Mouse (Mus musculus) stomach, embryonic 16.5 days (tissue): ENCODE data around the gene Midn. TPM values are rescaled to one million over a fixed set of nuclear protein-coding genes. Genes with fewer than 3 reads are reported as not detected.

ENCODE experiments used
- ATAC-seq: fragments of 200-750 bp; cut with Nextera tagmentation; 2 replicates; pipeline ENCODE4 v1.8.0; 2017; ENCODE audit warnings: moderate number of reproducible peaks, moderate TSS enrichment; ENCODE audit not compliant: insufficient read depth, low FRiP score
- H3K27ac ChIP-seq: fragments of 300-500 bp; sonication (generic); 2 replicates; pipeline ENCODE4 v1.5.1; 2014; ENCODE audit warnings: low read length
- H3K27me3 ChIP-seq: fragments of 300-500 bp; sonication (generic); 2 replicates; pipeline ENCODE4 v1.6.1; 2014; ENCODE audit warnings: low read length, control low read depth, mixed read lengths; ENCODE audit not compliant: control insufficient read depth, insufficient read depth
- H3K36me3 ChIP-seq: fragments of 300-500 bp; sonication (generic); 2 replicates; pipeline ENCODE4 v1.6.1; 2014; ENCODE audit warnings: low read length; ENCODE audit not compliant: control insufficient read depth, insufficient read depth
- H3K4me1 ChIP-seq: fragments of 300-500 bp; sonication (generic); 2 replicates; pipeline ENCODE4 v1.6.1; 2014; ENCODE audit warnings: low read length, control low read depth, mixed read lengths; ENCODE audit not compliant: control insufficient read depth, insufficient read depth
- H3K4me2 ChIP-seq: fragments of 300-500 bp; sonication (generic); 2 replicates; pipeline ENCODE4 v1.6.1; 2014; ENCODE audit warnings: low read depth, low read length, mixed read lengths
- H3K4me3 ChIP-seq: fragments of 300-500 bp; sonication (generic); replicated peaks from 2 replicates; pipeline ENCODE4 v1.5.1; 2014; ENCODE audit warnings: mild to moderate bottlenecking, low read length
- H3K9ac ChIP-seq: fragments of 300-500 bp; sonication (generic); 2 replicates; pipeline ENCODE4 v1.6.1; 2014; ENCODE audit warnings: low read length
- H3K9me3 ChIP-seq: fragments of 300-500 bp; sonication (generic); replicated peaks from 2 replicates; pipeline ENCODE4 v1.6.1; 2016; ENCODE audit warnings: low read length, control low read depth; ENCODE audit not compliant: control insufficient read depth
- WGBS: fragments of 180-500 bp; shearing (Covaris S2); extraction: QIAGEN DNeasy Blood & Tissue Kit; methylation state at CpG from one replicate; pipeline ENCODE4 v1.1.7; 2014; 5-methylcytosine and 5-hydroxymethylcytosine counted together
- polyA plus RNA-seq: library from polyadenylated mRNA; unstranded; fragments of >200 nt; fragmentation: Nextera tagmentation; extraction: Ambion mirVana; gene quantifications from 2 replicates; pipeline ENCODE4 v1.2.1, GENCODE M21; 2015

Midn gene
- polyA plus RNA-seq, result 7.8 and 9.8 TPM in 2 replicates

- no peaks in the 10 kb centered on the region for H3K27me3 ChIP-seq
- peak within 1 kb of the TSS; percentile 93 for H3K9ac ChIP-seq
- H3K36me3 ChIP-seq, result peaks cover 16% of the 10 kb centered on the region
- WGBS, result under 1% methylated on average over 42 of the region's 42 CpGs
- peak within 1 kb of the TSS; percentile 93 for H3K4me3 ChIP-seq
- no peaks in the 10 kb centered on the region for H3K9me3 ChIP-seq
- H3K27ac ChIP-seq, result peak within 1 kb of the TSS; percentile 99
- peak; percentile 50 for ATAC-seq
- peak within 1 kb of the TSS; percentile 60 for H3K4me2 ChIP-seq
- peaks cover 57% of the 10 kb centered on the region for H3K4me1 ChIP-seq
These were observed at the start of gene Midn for GRCm38 (mm10) chr10:80147719-80148601. Gene Midn (plus strand): TSS chr10:80148272.

- H3K27ac ChIP-seq, result 0 out of 2 replicates have a peak overlapping the region, but pooled peaks have one; percentile 30
These were observed 49.4 kb upstream of the Midn start for GRCm38 (mm10) chr10:80098630-80099029.

GRCm38 (mm10) chr10:80100982-80101381 lies 47.1 kb upstream of the Midn start:
- Histone ChIP-seq H3K9me3 (no peaks in the 10 kb centered on the region), H3K4me2 (peak overlapping the region; percentile 86), H3K4me3 (peak overlapping the region; percentile 90), H3K27ac (0 out of 2 replicates have a peak overlapping the region, but pooled peaks have one; percentile 16), H3K36me3 (no peaks in the 10 kb centered on the region), H3K27me3 (no peaks in the 10 kb centered on the region), H3K9ac (peak overlapping the region; percentile 95; the same call in 1 of the 2 replicates), H3K4me1 (peaks cover 42% of the 10 kb centered on the region)
- no peak for ATAC-seq
- 43% methylated on average over 11 of the region's 11 CpGs for WGBS

More at GRCm38 (mm10) chr10:80098630-80099029, 49.4 kb upstream of the Midn start:
- ATAC-seq, result no peak
- H3K4me1 ChIP-seq, result peaks cover 44% of the 10 kb centered on the region
- H3K4me3 ChIP-seq, result no peak overlapping the region
- no peaks in the 10 kb centered on the region for H3K36me3 ChIP-seq
- H3K27me3 ChIP-seq, result no peaks in the 10 kb centered on the region
- WGBS, result 72% methylated on average over 5 of the region's 5 CpGs
- 0 out of 2 replicates have a peak overlapping the region, but pooled peaks have one; percentile 14 for H3K9ac ChIP-seq
- no peaks in the 10 kb centered on the region for H3K9me3 ChIP-seq
- H3K4me2 ChIP-seq, result no peak overlapping the region

DNA sequence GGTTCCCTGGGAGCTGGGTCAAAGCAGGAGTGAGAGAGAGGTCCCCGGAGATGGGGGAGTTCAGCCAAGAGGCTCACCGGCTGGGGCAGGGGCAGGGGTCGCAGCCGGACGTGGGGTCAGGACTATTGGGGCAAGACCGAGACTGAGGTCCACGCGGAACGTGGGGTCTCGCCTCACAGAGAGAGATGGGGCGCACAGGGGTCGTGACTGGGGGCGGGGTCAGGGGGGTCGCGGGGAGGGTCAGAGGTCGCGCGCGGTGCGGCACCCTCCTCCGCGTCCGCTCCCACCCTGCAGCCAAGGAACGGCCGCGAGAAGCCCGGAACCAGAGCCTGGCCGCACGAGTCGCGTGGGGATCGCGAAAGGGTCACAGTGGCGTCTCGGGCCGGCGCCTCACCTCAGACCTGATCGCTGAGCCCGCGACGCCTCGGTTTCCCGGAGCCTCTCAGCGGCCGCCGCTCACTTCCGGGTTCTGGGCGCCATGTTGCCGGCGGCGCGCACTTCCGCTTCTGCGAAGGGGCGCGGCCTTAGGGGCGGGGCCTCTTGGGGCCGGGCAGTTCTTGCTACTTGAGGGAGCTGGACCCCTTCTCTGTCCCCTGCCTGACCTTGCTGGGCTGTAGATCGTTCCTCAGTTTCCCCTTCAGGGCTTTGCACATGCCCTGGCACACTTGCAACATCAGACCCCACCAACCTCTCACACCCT lies 45.7 kb upstream of the Midn start:
- Histone ChIP-seq H3K27ac (peak overlapping the region; percentile 70), H3K36me3 (no peaks in the 10 kb centered on the region), H3K27me3 (no peaks in the 10 kb centered on the region), H3K4me2 (peak overlapping the region; percentile 86), H3K9me3 (no peaks in the 10 kb centered on the region), H3K9ac (peak overlapping the region; percentile 95), H3K4me3 (peak overlapping the region; percentile 90), H3K4me1 (peaks cover 33% of the 10 kb centered on the region)
- ATAC-seq, result peak; percentile 84
- under 1% methylated on average over 53 of the region's 59 CpGs for whole genome bisulfite sequencing

DNA sequence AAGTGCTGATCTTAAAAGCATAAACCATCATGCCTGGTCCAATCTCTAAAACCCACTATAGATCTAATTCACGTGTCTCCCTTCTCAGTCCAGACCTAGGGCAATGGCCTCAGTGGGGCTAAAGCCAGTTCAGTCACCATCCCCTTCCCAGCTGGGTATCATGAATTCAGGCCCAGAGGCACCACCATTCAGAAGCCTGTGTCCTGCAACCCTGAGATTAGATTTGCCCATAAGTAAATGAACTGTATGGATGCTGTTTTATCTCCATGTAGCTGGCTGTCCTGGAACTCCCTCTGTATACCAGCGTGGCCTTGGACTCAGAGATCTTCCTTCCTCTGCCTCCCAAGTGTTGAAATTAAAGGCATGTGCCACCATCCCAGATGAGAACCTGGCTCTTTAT lies 45.0 kb upstream of the Midn start:
- Histone ChIP-seq H3K27me3 (no peaks in the 10 kb centered on the region), H3K4me2 (peak overlapping the region; percentile 86; the same call in 1 of the 2 replicates), H3K4me1 (peaks cover 28% of the 10 kb centered on the region), H3K27ac (peak overlapping the region; percentile 70; the same call in 1 of the 2 replicates), H3K9me3 (no peaks in the 10 kb centered on the region), H3K4me3 (0 out of 2 replicates have a peak overlapping the region, but pooled peaks have one; percentile 90), H3K9ac (peak overlapping the region; percentile 95), H3K36me3 (no peaks in the 10 kb centered on the region)
- ATAC-seq, result no peak
- WGBS, result 78% methylated on average over 2 of the region's 2 CpGs

DNA sequence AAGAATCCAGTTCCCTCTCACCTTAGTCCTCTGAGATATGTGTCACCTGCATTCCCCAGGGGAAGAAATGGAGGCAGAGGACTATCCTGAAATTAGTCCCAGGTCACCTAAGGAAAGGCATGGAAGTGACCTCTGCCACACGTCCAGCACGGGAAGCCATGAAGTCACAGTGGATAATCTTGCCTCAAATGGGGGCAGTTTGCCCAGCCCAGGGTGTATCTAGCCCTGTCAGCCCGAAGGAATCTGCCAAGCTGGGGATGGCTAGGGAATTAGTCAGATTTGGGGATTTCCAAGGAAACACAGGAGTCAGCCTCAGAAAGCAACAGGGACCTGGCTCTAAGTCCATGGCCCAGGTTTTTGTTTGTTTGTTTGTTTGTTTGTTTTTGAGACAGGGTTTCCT lies 43.9 kb upstream of the Midn start:
- Histone ChIP-seq H3K4me3 (no peak overlapping the region), H3K27me3 (no peaks in the 10 kb centered on the region), H3K27ac (no peak overlapping the region), H3K4me1 (peaks cover 23% of the 10 kb centered on the region), H3K4me2 (no peak overlapping the region), H3K9ac (no peak overlapping the region), H3K36me3 (no peaks in the 10 kb centered on the region), H3K9me3 (no peaks in the 10 kb centered on the region)
- ATAC-seq, result no peak
- WGBS, result 79% methylated on average over 3 of the region's 3 CpGs

DNA sequence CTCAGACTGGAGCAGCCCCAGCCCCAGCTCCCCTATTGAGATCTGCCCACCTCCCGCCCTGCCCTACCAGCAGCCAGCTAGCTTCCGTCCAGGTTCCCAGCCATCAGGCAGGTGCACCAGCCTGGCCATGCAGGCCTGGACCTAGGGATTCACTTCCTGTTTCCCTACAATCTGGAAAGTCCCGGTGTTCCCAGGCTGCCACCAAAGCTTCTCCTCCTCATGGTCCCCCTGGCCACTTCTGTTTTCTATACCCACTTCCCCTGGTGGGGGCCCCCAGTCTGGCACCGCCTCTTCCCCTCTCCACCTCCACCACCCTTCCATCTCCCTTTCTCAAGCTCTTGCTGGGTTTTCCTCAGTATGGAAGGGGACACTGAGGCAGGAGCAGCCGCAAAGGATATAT lies 42.6 kb upstream of the Midn start, which contains the start of gene Sbno2:
Gene Sbno2 (minus strand): TSS at position 112 of the 400 bp plus-strand sequence.
- ATAC-seq, result no peak
- peak within 1 kb of the TSS; percentile 29 for H3K4me3 ChIP-seq
- no peaks in the 10 kb centered on the region for H3K9me3 ChIP-seq
- no peaks in the 10 kb centered on the region for H3K27me3 ChIP-seq
- peak within 1 kb of the TSS; percentile 38 for H3K4me2 ChIP-seq
- 68% methylated on average over 5 of the region's 5 CpGs for WGBS
- peak within 1 kb of the TSS; percentile 88 for H3K27ac ChIP-seq
- H3K36me3 ChIP-seq, result no peaks in the 10 kb centered on the region
- H3K9ac ChIP-seq, result peak within 1 kb of the TSS; percentile 63
- peaks cover 20% of the 10 kb centered on the region for H3K4me1 ChIP-seq

DNA sequence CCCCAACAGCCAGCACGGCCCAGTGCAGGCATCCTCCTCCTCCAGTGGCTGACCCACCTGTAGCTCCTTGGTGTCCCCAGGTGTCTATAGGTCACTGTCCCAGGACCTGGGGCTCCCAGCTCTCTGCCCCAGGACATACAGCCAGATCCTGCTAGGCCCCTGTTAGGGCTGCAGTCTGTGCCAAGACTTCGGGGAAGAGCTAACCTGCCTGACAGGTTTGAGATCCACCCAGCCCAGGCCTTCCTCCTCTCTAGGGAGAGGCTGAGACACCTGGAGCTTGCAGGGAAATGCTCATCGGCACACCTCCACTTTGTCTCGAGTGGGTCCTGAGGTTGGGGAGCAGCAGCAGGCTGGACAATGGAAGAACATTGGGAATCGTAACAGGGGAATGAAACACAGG lies 42.1 kb upstream of the Midn start:
- H3K4me1 ChIP-seq, result peaks cover 16% of the 10 kb centered on the region
- H3K9me3 ChIP-seq, result no peaks in the 10 kb centered on the region
- 0 out of 2 replicates have a peak, but pooled peaks have one; percentile 38 for ATAC-seq
- H3K4me3 ChIP-seq, result peak overlapping the region; percentile 29
- H3K4me2 ChIP-seq, result peak overlapping the region; percentile 38
- H3K36me3 ChIP-seq, result no peaks in the 10 kb centered on the region
- H3K27me3 ChIP-seq, result no peaks in the 10 kb centered on the region
- peak overlapping the region; percentile 88 for H3K27ac ChIP-seq
- 52% methylated on average over 5 of the region's 5 CpGs for WGBS
- peak overlapping the region; percentile 63 for H3K9ac ChIP-seq
